Mouse (Mus musculus) gastrocnemius, adult 18-20 months (tissue): ENCODE results near the gene Gprasp2. TPM values are rescaled to one million over a fixed set of nuclear protein-coding genes. Genes with fewer than 3 reads are reported as not detected.

ENCODE experiments used
- total RNA-seq, 2 experiments: library from RNA; stranded (reverse); gene quantifications; 2 replicates each; pipeline ENCODE4 v1.2.3; 2021

Gene Gprasp2
- total RNA-seq, 2 experiments from 2014 or later = 1.0 to 1.1 TPM

Other genes with a start within 250 kb of the Gprasp2 start
- gene Nxf7, start 240.3 kb upstream of the Gprasp2 start, total RNA-seq = not detected
- gene Prame, start 211.3 kb upstream of the Gprasp2 start, total RNA-seq = not detected
- not detected for gene Tcp11x2, start 145.2 kb upstream of the Gprasp2 start, total RNA-seq
- gene Tmsb15a, start 113.8 kb upstream of the Gprasp2 start, total RNA-seq = not detected
- 1 to 10 TPM; 4.0 to 4.7 TPM for gene Armcx5, start 96.3 kb upstream of the Gprasp2 start, total RNA-seq
- 10 to 100 TPM; 17.3 to 19.1 TPM for gene Gprasp1, start 96.3 kb upstream of the Gprasp2 start, total RNA-seq
- 1 to 10 TPM; 1.4 to 2.8 TPM for gene Bhlhb9, start 41.4 kb upstream of the Gprasp2 start, total RNA-seq
- 1 to 10 TPM in 1 of 2 experiments, under 1 TPM in 1; 0.25 to 1.0 TPM for gene Arxes2, start 154.8 kb downstream of the Gprasp2 start, total RNA-seq
- gene Arxes1, start 194.3 kb downstream of the Gprasp2 start, total RNA-seq = not detected
- not detected for gene Bex2, start 229.2 kb downstream of the Gprasp2 start, total RNA-seq
- gene Nxf3, start 246.2 kb downstream of the Gprasp2 start, total RNA-seq = not detected